Mouse (Mus musculus): Measurements from ENCODE around the gene Kmt5b. TPM values are rescaled to one million over a fixed set of nuclear protein-coding genes. Genes with fewer than 3 reads are reported as not detected.

The Kmt5b gene
- polyA plus RNA-seq, 1 experiment from 2014 or later: 19.6 TPM

- Histone ChIP-seq H3K27me3 (no peaks in the 10 kb centered on the region), H3K9ac (no peak overlapping the region), H3K4me1 (replicated peaks) (peaks cover 5% of the 10 kb centered on the region), H3K4me2 (no peak overlapping the region), H3K36me3 (no peaks in the 10 kb centered on the region), H3K4me3 (no peak overlapping the region), H3K27ac (no peak overlapping the region), H3K9me3 (replicated peaks) (no peaks in the 10 kb centered on the region)
- WGBS: 63% methylated on average over 8 of the region's 8 CpGs
- no peak for ATAC-seq (replicated peaks; ENCODE audit: insufficient number of reproducible peaks, insufficient read depth, low FRiP score, low read depth)
Observed at GRCm38 (mm10) chr19:3831716-3832115, 64.5 kb downstream of the Kmt5b start.

DNA sequence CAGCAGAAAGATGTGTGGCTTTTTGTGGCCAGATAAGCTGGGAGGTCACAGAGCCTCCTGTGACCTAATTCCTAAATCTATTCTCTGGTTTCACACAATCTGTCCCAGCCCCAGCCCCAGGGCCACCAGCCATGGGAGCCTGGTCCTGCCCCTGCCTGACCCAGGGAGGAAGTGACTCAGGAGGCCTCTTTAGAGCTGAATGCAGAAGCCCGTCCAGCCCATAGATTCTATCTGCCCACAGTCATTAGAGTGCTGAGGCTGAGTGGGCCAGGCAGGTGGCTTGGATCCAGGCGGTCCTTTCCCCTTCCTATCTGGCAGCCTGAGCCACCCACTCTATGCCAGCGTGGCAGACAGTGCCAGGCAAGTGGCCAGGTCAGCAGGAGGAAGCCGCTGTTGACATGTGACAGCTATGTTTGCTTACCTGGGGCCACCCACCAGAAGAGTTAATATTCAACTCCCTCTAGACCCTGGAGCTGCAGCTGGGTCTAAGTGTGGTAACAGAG, 65.7 kb downstream of the Kmt5b start:
- peak; percentile 70 for ATAC-seq (replicated peaks; ENCODE audit: insufficient number of reproducible peaks, insufficient read depth, low FRiP score, low read depth)
- WGBS: 42% methylated on average over 4 of the region's 4 CpGs
- H3K4me1 ChIP-seq (replicated peaks): peaks cover 5% of the 10 kb centered on the region
- H3K27ac ChIP-seq: no peak overlapping the region
- H3K9me3 ChIP-seq (replicated peaks): no peaks in the 10 kb centered on the region
- H3K4me3 ChIP-seq: no peak overlapping the region
- no peak overlapping the region for H3K4me2 ChIP-seq
- H3K9ac ChIP-seq: no peak overlapping the region
- H3K36me3 ChIP-seq: no peaks in the 10 kb centered on the region
- H3K27me3 ChIP-seq: no peaks in the 10 kb centered on the region

DNA sequence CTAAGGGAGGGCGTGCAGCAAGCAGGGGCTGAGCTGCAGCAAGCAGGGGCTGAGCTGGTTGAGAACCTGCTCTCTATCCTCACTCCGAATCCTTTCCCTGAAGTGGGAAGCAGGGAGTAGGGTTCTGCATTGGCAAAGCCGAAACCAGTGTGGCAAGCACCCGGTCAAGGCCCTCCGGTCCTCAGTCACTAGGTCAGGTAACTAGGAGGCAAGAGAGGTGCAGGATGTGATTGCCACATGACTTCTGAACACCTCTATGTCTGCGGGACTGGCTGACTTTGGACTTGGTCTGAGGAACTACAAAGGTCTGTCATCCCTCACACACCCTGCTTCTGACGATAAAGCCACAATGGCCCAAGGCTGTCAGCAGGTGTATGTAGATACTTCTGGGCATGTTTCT, 67.1 kb downstream of the Kmt5b start:
- Histone ChIP-seq H3K9ac (no peak overlapping the region), H3K4me3 (no peak overlapping the region), H3K27me3 (no peaks in the 10 kb centered on the region), H3K4me1 (replicated peaks) (peaks cover 5% of the 10 kb centered on the region), H3K36me3 (no peaks in the 10 kb centered on the region), H3K9me3 (replicated peaks) (no peaks in the 10 kb centered on the region), H3K27ac (no peak overlapping the region), H3K4me2 (no peak overlapping the region)
- WGBS: 87% methylated on average over 7 of the region's 7 CpGs
- no peak for ATAC-seq (replicated peaks; ENCODE audit: insufficient number of reproducible peaks, insufficient read depth, low FRiP score, low read depth)

DNA sequence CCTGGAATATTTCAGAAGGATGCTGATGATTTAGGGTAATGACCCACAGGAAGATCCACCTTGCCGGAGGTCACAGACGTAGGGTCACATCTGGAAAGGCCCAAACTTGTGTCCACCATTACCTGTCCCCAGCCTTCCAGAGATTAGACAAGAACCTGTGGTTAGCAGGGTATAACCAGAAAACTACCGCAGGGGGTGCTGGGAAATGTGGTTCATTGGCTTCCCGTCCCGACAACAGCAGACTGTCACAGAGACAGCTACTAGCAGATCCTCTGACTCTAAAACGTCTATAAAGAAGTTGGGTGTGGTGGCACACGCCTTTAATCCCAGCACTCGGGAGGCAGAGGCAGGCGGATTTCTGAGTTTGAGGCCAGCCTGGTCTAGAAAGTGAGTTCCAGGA, 69.6 kb downstream of the Kmt5b start:
- 83% methylated on average over 9 of the region's 9 CpGs for WGBS
- no peak overlapping the region for H3K9ac ChIP-seq
- no peaks in the 10 kb centered on the region for H3K9me3 ChIP-seq (replicated peaks)
- no peak for ATAC-seq (replicated peaks; ENCODE audit: insufficient number of reproducible peaks, insufficient read depth, low FRiP score, low read depth)
- no peaks in the 10 kb centered on the region for H3K36me3 ChIP-seq
- no peak overlapping the region for H3K4me2 ChIP-seq
- H3K27ac ChIP-seq: no peak overlapping the region
- H3K4me1 ChIP-seq (replicated peaks): peaks cover 5% of the 10 kb centered on the region
- H3K27me3 ChIP-seq: no peaks in the 10 kb centered on the region
- no peak overlapping the region for H3K4me3 ChIP-seq

- H3K27ac ChIP-seq: no peak overlapping the region
- H3K27me3 ChIP-seq: no peaks in the 10 kb centered on the region
- 0 out of 2 replicates have a peak, but pooled peaks cover 5% of the 10 kb centered on the region for H3K4me1 ChIP-seq (replicated peaks)
- WGBS: 79% methylated on average over 3 of the region's 3 CpGs
- no peak for ATAC-seq (replicated peaks; ENCODE audit: insufficient number of reproducible peaks, insufficient read depth, low FRiP score, low read depth)
- H3K9ac ChIP-seq: no peak overlapping the region
- H3K4me3 ChIP-seq: no peak overlapping the region
- H3K36me3 ChIP-seq: no peaks in the 10 kb centered on the region
- H3K4me2 ChIP-seq: no peak overlapping the region
- no peaks in the 10 kb centered on the region for H3K9me3 ChIP-seq (replicated peaks)
Observed at GRCm38 (mm10) chr19:3838931-3839330, 71.7 kb downstream of the Kmt5b start.

DNA sequence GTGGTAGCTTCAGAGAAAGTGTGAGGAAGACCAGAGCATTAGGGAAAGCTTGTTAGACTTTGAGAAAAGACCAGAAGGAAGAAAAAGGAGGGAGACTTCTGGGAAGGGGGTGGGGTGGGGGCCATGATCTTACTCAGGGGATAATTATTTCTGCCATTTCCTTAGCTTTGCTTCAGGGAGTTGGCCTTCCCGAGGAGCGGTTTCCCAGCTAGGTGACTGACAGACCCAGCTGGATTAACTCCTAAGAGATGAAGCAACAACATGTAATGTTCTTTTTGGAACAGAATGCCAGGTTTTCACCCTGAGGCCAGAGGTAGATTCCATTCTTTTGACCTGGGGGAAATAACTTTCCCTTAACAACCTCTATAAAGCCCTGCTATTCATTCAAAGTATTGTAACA, 72.5 kb downstream of the Kmt5b start:
- H3K9me3 ChIP-seq (replicated peaks): no peaks in the 10 kb centered on the region
- H3K36me3 ChIP-seq: no peaks in the 10 kb centered on the region
- no peak overlapping the region for H3K4me2 ChIP-seq
- 43% methylated on average over 2 of the region's 2 CpGs for WGBS
- ATAC-seq (replicated peaks; ENCODE audit: insufficient number of reproducible peaks, insufficient read depth, low FRiP score, low read depth): no peak
- no peak overlapping the region for H3K9ac ChIP-seq
- 0 out of 2 replicates have a peak, but pooled peaks cover 5% of the 10 kb centered on the region for H3K4me1 ChIP-seq (replicated peaks)
- H3K27ac ChIP-seq: no peak overlapping the region
- no peaks in the 10 kb centered on the region for H3K27me3 ChIP-seq
- H3K4me3 ChIP-seq: no peak overlapping the region

- no peak overlapping the region for H3K4me2 ChIP-seq
- 0 out of 2 replicates have a peak, but pooled peaks cover 5% of the 10 kb centered on the region for H3K4me1 ChIP-seq (replicated peaks)
- H3K9ac ChIP-seq: no peak overlapping the region
- no peak overlapping the region for H3K4me3 ChIP-seq
- 31% methylated on average over 5 of the region's 5 CpGs for WGBS
- H3K27me3 ChIP-seq: no peaks in the 10 kb centered on the region
- no peak for ATAC-seq (replicated peaks; ENCODE audit: insufficient number of reproducible peaks, insufficient read depth, low FRiP score, low read depth)
- no peaks in the 10 kb centered on the region for H3K36me3 ChIP-seq
- no peaks in the 10 kb centered on the region for H3K9me3 ChIP-seq (replicated peaks)
- H3K27ac ChIP-seq: no peak overlapping the region
Observed at GRCm38 (mm10) chr19:3840214-3840651, 73.0 kb downstream of the Kmt5b start.

DNA sequence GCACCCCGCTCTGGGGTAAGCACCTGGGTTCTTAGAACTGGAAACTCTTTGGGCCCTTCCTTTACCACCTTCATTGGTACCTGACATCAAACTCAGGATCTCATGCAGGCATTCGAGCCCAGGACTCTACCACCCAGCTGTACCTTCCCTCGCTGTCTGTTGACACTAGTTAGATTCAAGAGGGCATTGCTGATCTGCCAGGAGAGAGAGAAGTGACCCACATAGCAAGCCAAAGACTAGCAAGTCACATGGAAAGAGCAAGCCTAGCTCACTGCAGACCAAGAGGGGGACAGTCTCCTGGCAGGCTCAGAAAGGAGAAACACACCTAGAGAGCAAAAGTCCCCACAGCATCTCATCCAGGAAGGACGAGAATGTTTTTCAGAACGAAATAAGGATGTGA, 73.5 kb downstream of the Kmt5b start:
- Histone ChIP-seq H3K27me3 (no peaks in the 10 kb centered on the region), H3K9me3 (replicated peaks) (no peaks in the 10 kb centered on the region), H3K36me3 (no peaks in the 10 kb centered on the region), H3K4me3 (no peak overlapping the region), H3K27ac (no peak overlapping the region), H3K4me1 (replicated peaks) (0 out of 2 replicates have a peak, but pooled peaks cover 5% of the 10 kb centered on the region), H3K4me2 (no peak overlapping the region), H3K9ac (no peak overlapping the region)
- 78% methylated on average over 5 of the region's 5 CpGs for WGBS
- ATAC-seq (replicated peaks; ENCODE audit: insufficient number of reproducible peaks, insufficient read depth, low FRiP score, low read depth): no peak

DNA sequence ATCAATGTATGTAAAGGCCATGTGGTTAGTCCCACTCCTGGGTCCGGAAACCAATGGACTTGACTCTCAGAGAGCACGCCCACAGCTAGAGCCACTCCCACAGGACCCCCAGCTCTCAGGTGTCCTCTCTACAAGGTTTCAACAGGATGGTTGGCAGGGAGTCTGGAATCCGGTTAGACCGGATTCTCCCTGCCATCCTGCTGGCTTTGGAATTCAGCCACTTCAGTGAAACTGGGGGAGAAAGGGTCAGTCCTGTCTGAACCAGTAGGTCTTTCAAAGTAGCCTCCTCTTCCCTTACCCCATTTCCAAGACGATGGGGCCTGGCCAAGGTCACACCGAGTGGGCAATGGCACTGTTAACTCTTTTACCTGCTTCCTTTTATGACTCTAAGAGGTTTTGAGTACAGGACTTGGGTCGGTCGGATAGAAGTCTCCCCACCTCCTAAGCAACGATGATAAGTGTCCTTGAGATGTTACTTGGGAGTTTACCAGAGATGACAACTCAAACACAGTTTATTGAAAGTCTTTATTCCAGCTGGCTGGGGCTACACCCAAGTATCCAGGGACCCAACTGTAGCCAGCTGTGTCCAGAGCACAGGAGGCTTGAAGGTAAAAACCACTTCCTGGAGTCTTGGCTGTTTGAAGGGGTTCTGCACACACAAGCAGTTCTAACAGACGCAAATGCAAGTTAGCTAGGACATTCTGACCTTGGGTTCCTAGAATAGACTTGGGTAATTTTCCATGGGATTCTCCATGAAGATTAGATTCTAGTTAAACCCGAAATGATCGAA, 75.3 kb downstream of the Kmt5b start:
- 0 out of 2 replicates have a peak, but pooled peaks cover 5% of the 10 kb centered on the region for H3K4me1 ChIP-seq (replicated peaks)
- H3K4me3 ChIP-seq: no peak overlapping the region
- no peaks in the 10 kb centered on the region for H3K9me3 ChIP-seq (replicated peaks)
- H3K27me3 ChIP-seq: no peaks in the 10 kb centered on the region
- WGBS: 49% methylated on average over 12 of the region's 12 CpGs
- no peak for ATAC-seq (replicated peaks; ENCODE audit: insufficient number of reproducible peaks, insufficient read depth, low FRiP score, low read depth)
- no peak overlapping the region for H3K4me2 ChIP-seq
- H3K9ac ChIP-seq: no peak overlapping the region
- H3K36me3 ChIP-seq: no peaks in the 10 kb centered on the region
- peak overlapping the region; percentile 21; the same call in 1 of the 2 replicates for H3K27ac ChIP-seq

DNA sequence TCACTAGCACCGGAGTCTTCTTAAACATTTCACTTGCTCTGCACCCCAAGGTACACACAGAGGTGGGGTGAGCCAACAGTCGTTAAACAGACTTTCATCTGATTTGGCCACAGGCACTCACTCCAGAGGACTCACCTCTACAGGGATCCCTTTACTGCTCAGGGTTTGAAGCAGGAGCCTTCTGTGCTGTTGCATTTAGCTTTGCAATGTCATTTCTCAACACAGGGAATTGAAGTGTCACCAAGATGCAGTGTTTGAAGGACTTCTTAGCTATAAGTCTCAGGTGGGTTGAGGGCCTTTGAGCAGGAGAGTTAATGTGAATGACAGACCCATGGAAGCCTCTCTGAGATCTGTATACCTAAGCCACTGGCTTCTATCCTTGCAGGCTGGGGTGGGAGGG, 76.4 kb downstream of the Kmt5b start:
- no peaks in the 10 kb centered on the region for H3K9me3 ChIP-seq (replicated peaks)
- no peak overlapping the region for H3K4me3 ChIP-seq
- H3K36me3 ChIP-seq: no peaks in the 10 kb centered on the region
- H3K4me2 ChIP-seq: no peak overlapping the region
- no peak overlapping the region for H3K9ac ChIP-seq
- H3K27me3 ChIP-seq: no peaks in the 10 kb centered on the region
- WGBS: 81% methylated on average over 2 of the region's 2 CpGs
- H3K27ac ChIP-seq: no peak overlapping the region
- 0 out of 2 replicates have a peak, but pooled peaks cover 5% of the 10 kb centered on the region for H3K4me1 ChIP-seq (replicated peaks)
- ATAC-seq (replicated peaks; ENCODE audit: insufficient number of reproducible peaks, insufficient read depth, low FRiP score, low read depth): no peak

DNA sequence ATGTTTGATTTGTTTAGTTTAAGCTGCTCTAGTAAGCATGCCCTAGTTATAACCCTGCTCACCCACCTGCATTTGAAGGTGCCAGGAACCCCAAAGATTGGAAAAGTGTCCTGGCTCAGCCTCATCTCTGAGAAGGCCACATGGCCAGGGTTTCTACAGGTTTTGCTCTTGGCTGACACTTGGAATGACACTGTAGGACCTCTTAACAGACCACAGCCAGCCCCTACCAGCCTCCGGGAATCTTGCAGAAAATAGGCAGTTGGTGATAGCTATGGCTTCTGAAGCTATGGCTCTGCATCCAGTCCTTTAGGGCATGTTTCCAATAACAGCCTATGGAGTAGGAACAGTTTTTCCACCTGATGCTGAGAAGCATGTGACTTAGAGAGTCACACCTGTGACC, 77.6 kb downstream of the Kmt5b start:
- Histone ChIP-seq H3K4me3 (no peak overlapping the region), H3K4me1 (replicated peaks) (0 out of 2 replicates have a peak, but pooled peaks cover 5% of the 10 kb centered on the region)
- 85% methylated on average over 1 of the region's 1 CpGs for WGBS

DNA sequence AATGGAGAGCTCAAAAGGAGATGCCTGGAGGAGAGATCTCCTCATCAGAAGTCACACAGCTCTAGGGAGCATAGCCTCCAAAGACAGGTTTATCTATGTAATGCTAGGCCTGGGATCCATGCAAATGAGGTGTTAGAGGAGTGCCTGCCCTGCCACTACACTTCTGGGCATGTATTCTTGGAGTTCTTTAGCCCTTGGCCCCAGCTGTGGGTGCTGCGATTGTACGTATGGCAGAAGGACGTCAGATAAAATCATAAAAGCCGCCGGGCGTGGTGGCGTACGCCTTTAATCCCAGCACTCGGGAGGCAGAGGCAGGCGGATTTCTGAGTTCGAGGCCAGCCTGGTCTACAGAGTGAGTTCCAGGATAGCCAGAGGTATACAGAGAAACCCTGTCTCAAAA, 78.1 kb downstream of the Kmt5b start:
- Histone ChIP-seq H3K4me1 (replicated peaks) (peaks cover 5% of the 10 kb centered on the region; the same call in 1 of the 2 replicates), H3K9ac (no peak overlapping the region), H3K9me3 (replicated peaks) (no peaks in the 10 kb centered on the region), H3K4me2 (no peak overlapping the region), H3K36me3 (no peaks in the 10 kb centered on the region), H3K27me3 (no peaks in the 10 kb centered on the region), H3K27ac (no peak overlapping the region), H3K4me3 (no peak overlapping the region)
- ATAC-seq (replicated peaks; ENCODE audit: insufficient number of reproducible peaks, insufficient read depth, low FRiP score, low read depth): no peak
- WGBS: 90% methylated on average over 11 of the region's 11 CpGs

More for the DNA sequence above, 77.6 kb downstream of the Kmt5b start:
- H3K27ac ChIP-seq: no peak overlapping the region
- no peaks in the 10 kb centered on the region for H3K27me3 ChIP-seq
- no peak overlapping the region for H3K9ac ChIP-seq
- no peak overlapping the region for H3K4me2 ChIP-seq
- H3K9me3 ChIP-seq (replicated peaks): no peaks in the 10 kb centered on the region
- no peaks in the 10 kb centered on the region for H3K36me3 ChIP-seq
- no peak for ATAC-seq (replicated peaks; ENCODE audit: insufficient number of reproducible peaks, insufficient read depth, low FRiP score, low read depth)
